Mouse (Mus musculus) MEL (cell line): Measurements from ENCODE around the gene Med15.

ENCODE experiments used
- CTCF ChIP-seq, 3 experiments: IDR thresholded peaks in 2 of 3; conservative IDR thresholded peaks in 1 of 3; 2 replicates each; pipeline ENCODE4 v1.5.1; 2011 to 2012; ENCODE audit warnings: low read length in 3 of 3, low read depth in 2 of 3, mild to moderate bottlenecking in 2 of 3, improper control_type of control experiment in 1 of 3, inconsistent platforms in 1 of 3, mixed read lengths in 1 of 3, moderate library complexity in 1 of 3; ENCODE audit not compliant: control insufficient read depth in 1 of 3, insufficient read depth in 1 of 3, poor library complexity in 1 of 3, severe bottlenecking in 1 of 3
- EP300 ChIP-seq, 2 experiments: IDR thresholded peaks; 2 replicates each; pipeline ENCODE4 v1.6.1; 2011; ENCODE audit warnings: improper control_type of control experiment in 2 of 2, low read length in 2 of 2, low read depth in 1 of 2, mild to moderate bottlenecking in 1 of 2
- ETS1 ChIP-seq: IDR thresholded peaks from 2 replicates; pipeline ENCODE4 v1.6.1; 2012; ENCODE audit warnings: low read depth, mild to moderate bottlenecking, inconsistent platforms, low read length, improper control_type of control experiment, moderate library complexity
- TCF12 ChIP-seq: IDR thresholded peaks from 2 replicates; pipeline ENCODE4 v1.6.1; 2014; ENCODE audit warnings: low read depth, mild to moderate bottlenecking, inconsistent platforms, low read length, improper control_type of control experiment, moderate library complexity

DNA sequence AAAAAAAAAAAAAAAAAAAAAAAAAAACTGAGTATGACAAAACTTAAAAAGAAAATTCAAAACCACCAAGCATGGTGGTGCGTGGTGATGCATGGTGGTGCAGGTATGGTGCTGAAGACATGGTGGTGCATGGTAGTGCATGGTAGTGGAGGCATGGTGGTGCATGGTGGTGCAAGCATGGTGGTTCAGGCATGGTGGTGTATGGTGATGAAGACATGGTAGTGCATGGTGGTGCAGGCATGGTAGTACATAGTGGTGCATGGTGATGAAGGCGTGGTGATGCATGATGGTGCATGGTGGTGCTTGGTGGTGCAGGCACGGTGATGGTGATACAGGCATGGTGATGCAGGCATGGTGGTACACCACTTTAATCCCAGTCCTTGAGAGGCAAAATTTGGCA, 8.2 kb downstream of the Med15 start:
- TF ChIP-seq CTCF (IDR thresholded peaks at IDR 0.05 in 2 of 3, conservative IDR thresholded peaks at IDR 0.05 in 1 of 3; ENCODE audit: control insufficient read depth in 1 of 3, insufficient read depth in 1 of 3, low read depth in 2 of 3, low read length in 3 of 3, poor library complexity in 1 of 3, severe bottlenecking in 1 of 3) = no peak
- TF ChIP-seq EP300 (IDR thresholded peaks at IDR 0.05; ENCODE audit: low read depth in 1 of 2, low read length in 2 of 2) = no peak
- TF ChIP-seq ETS1 = no peak
- TF ChIP-seq TCF12 = no peak
